Mouse (Mus musculus): ENCODE results near the gene BC024978. TPM values are rescaled to one million over a fixed set of nuclear protein-coding genes. Genes with fewer than 3 reads are reported as not detected.

The BC024978 gene
- polyA plus RNA-seq, 1 experiment from 2014 or later: 1.9 TPM

GRCm38 (mm10) chr7:27227276-27227675 is 31.7 kb downstream of the BC024978 start:
- peak overlapping the region; percentile 82 for H3K9ac ChIP-seq (ENCODE audit: low read depth, low read length)
- no peak for ATAC-seq

GRCm38 (mm10) chr7:27227676-27228075 is 32.1 kb downstream of the BC024978 start:
- peak overlapping the region; percentile 82 for H3K4me2 ChIP-seq (replicated peaks; ENCODE audit: low read depth)
- H3K27ac ChIP-seq (ENCODE audit: low read depth, low read length): peak overlapping the region; percentile 94
- no peaks in the 10 kb centered on the region for H3K27me3 ChIP-seq (replicated peaks; ENCODE audit: control insufficient read depth, insufficient read depth, low read length)
- no peak for ATAC-seq
- no peaks in the 10 kb centered on the region for H3K9me3 ChIP-seq (ENCODE audit: control insufficient read depth)
- WGBS: 1% methylated on average over 10 of the region's 10 CpGs
- H3K4me3 ChIP-seq (ENCODE audit: low read depth, low read length): peak overlapping the region; percentile 90
- no peak for TF ChIP-seq CTCF (IDR thresholded peaks at IDR 0.05; ENCODE audit: low read depth)
- 0 out of 2 replicates have a peak, but pooled peaks cover 8% of the 10 kb centered on the region for H3K4me1 ChIP-seq (replicated peaks; ENCODE audit: control insufficient read depth, insufficient read depth, low read length)
- no peaks in the 10 kb centered on the region for H3K36me3 ChIP-seq (ENCODE audit: control insufficient read depth, insufficient read depth)
- H3K9ac ChIP-seq (ENCODE audit: low read depth, low read length): peak overlapping the region; percentile 82

More at GRCm38 (mm10) chr7:27227276-27227675, 31.7 kb downstream of the BC024978 start:
- Histone ChIP-seq H3K4me1 (replicated peaks; ENCODE audit: control insufficient read depth, insufficient read depth, low read length) (0 out of 2 replicates have a peak, but pooled peaks cover 8% of the 10 kb centered on the region), H3K9me3 (ENCODE audit: control insufficient read depth) (no peaks in the 10 kb centered on the region), H3K36me3 (ENCODE audit: control insufficient read depth, insufficient read depth) (no peaks in the 10 kb centered on the region), H3K27ac (ENCODE audit: low read depth, low read length) (peak overlapping the region; percentile 94), H3K4me3 (ENCODE audit: low read depth, low read length) (peak overlapping the region; percentile 90), H3K4me2 (replicated peaks; ENCODE audit: low read depth) (peak overlapping the region; percentile 82), H3K27me3 (replicated peaks; ENCODE audit: control insufficient read depth, insufficient read depth, low read length) (no peaks in the 10 kb centered on the region)
- TF ChIP-seq CTCF (IDR thresholded peaks at IDR 0.05; ENCODE audit: low read depth): no peak
- WGBS: 18% methylated on average over 9 of the region's 9 CpGs

GRCm38 (mm10) chr7:27228281-27228821 is 32.8 kb downstream of the BC024978 start, which contains the start of gene Itpkc:
TSS of gene Itpkc (minus strand) at chr7:27228661.
- H3K36me3 ChIP-seq (ENCODE audit: control insufficient read depth, insufficient read depth): no peaks in the 10 kb centered on the region
- H3K27me3 ChIP-seq (replicated peaks; ENCODE audit: control insufficient read depth, insufficient read depth, low read length): no peaks in the 10 kb centered on the region
- H3K4me1 ChIP-seq (replicated peaks; ENCODE audit: control insufficient read depth, insufficient read depth, low read length): 0 out of 2 replicates have a peak, but pooled peaks cover 8% of the 10 kb centered on the region
- ATAC-seq: peak; percentile 71
- peak within 1 kb of the TSS; percentile 94 for H3K27ac ChIP-seq (ENCODE audit: low read depth, low read length)
- peak within 1 kb of the TSS; percentile 82 for H3K4me2 ChIP-seq (replicated peaks; ENCODE audit: low read depth)
- no peaks in the 10 kb centered on the region for H3K9me3 ChIP-seq (ENCODE audit: control insufficient read depth)
- peak; percentile 15; the same call in 1 of the 2 replicates for TF ChIP-seq CTCF (IDR thresholded peaks at IDR 0.05; ENCODE audit: low read depth)
- peak within 1 kb of the TSS; percentile 82 for H3K9ac ChIP-seq (ENCODE audit: low read depth, low read length)
- WGBS: under 1% methylated on average over 49 of the region's 49 CpGs
- peak within 1 kb of the TSS; percentile 90 for H3K4me3 ChIP-seq (ENCODE audit: low read depth, low read length)

- H3K36me3 ChIP-seq (ENCODE audit: control insufficient read depth, insufficient read depth): no peaks in the 10 kb centered on the region
- ATAC-seq: no peak
- no peak for TF ChIP-seq CTCF (IDR thresholded peaks at IDR 0.05; ENCODE audit: low read depth)
- peak overlapping the region; percentile 82 for H3K4me2 ChIP-seq (replicated peaks; ENCODE audit: low read depth)
- no peaks in the 10 kb centered on the region for H3K9me3 ChIP-seq (ENCODE audit: control insufficient read depth)
- 0 out of 2 replicates have a peak, but pooled peaks cover 8% of the 10 kb centered on the region for H3K4me1 ChIP-seq (replicated peaks; ENCODE audit: control insufficient read depth, insufficient read depth, low read length)
- H3K9ac ChIP-seq (ENCODE audit: low read depth, low read length): peak overlapping the region; percentile 82
- 12% methylated on average over 6 of the region's 6 CpGs for WGBS
- peak overlapping the region; percentile 90 for H3K4me3 ChIP-seq (ENCODE audit: low read depth, low read length)
- H3K27me3 ChIP-seq (replicated peaks; ENCODE audit: control insufficient read depth, insufficient read depth, low read length): no peaks in the 10 kb centered on the region
- H3K27ac ChIP-seq (ENCODE audit: low read depth, low read length): peak overlapping the region; percentile 94
Measured at GRCm38 (mm10) chr7:27228865-27229264, 33.3 kb downstream of the BC024978 start.

GRCm38 (mm10) chr7:27230781-27231180 is 35.2 kb downstream of the BC024978 start:
- no peaks in the 10 kb centered on the region for H3K27me3 ChIP-seq (replicated peaks; ENCODE audit: control insufficient read depth, insufficient read depth, low read length)

GRCm38 (mm10) chr7:27231693-27232331 is 36.2 kb downstream of the BC024978 start:
- H3K27ac ChIP-seq (ENCODE audit: low read depth, low read length): no peak overlapping the region
- H3K27me3 ChIP-seq (replicated peaks; ENCODE audit: control insufficient read depth, insufficient read depth, low read length): no peaks in the 10 kb centered on the region
- no peaks in the 10 kb centered on the region for H3K9me3 ChIP-seq (ENCODE audit: control insufficient read depth)
- H3K36me3 ChIP-seq (ENCODE audit: control insufficient read depth, insufficient read depth): no peaks in the 10 kb centered on the region
- peak overlapping the region; percentile 67; the same call in 1 of the 2 replicates for H3K4me2 ChIP-seq (replicated peaks; ENCODE audit: low read depth)
- TF ChIP-seq CTCF (IDR thresholded peaks at IDR 0.05; ENCODE audit: low read depth): no peak
- WGBS: 57% methylated on average over 7 of the region's 7 CpGs
- no peak overlapping the region for H3K9ac ChIP-seq (ENCODE audit: low read depth, low read length)
- H3K4me3 ChIP-seq (ENCODE audit: low read depth, low read length): no peak overlapping the region
- H3K4me1 ChIP-seq (replicated peaks; ENCODE audit: control insufficient read depth, insufficient read depth, low read length): no peaks in the 10 kb centered on the region
- ATAC-seq: no peak

More at GRCm38 (mm10) chr7:27230781-27231180, 35.2 kb downstream of the BC024978 start:
- TF ChIP-seq CTCF (IDR thresholded peaks at IDR 0.05; ENCODE audit: low read depth): peak; percentile 55
- H3K9ac ChIP-seq (ENCODE audit: low read depth, low read length): no peak overlapping the region
- H3K4me2 ChIP-seq (replicated peaks; ENCODE audit: low read depth): no peak overlapping the region
- H3K4me1 ChIP-seq (replicated peaks; ENCODE audit: control insufficient read depth, insufficient read depth, low read length): no peaks in the 10 kb centered on the region
- 70% methylated on average over 4 of the region's 4 CpGs for WGBS
- H3K9me3 ChIP-seq (ENCODE audit: control insufficient read depth): no peaks in the 10 kb centered on the region
- H3K4me3 ChIP-seq (ENCODE audit: low read depth, low read length): no peak overlapping the region
- H3K36me3 ChIP-seq (ENCODE audit: control insufficient read depth, insufficient read depth): no peaks in the 10 kb centered on the region
- ATAC-seq: no peak
- H3K27ac ChIP-seq (ENCODE audit: low read depth, low read length): no peak overlapping the region
